Mouse (Mus musculus): ENCODE data around the gene Mindy3.
"Not testable (repeated sequence)": the region's sequence is repeated elsewhere in the genome, so short reads cannot be mapped to it uniquely, and the experiment has no call there.

Mindy3 gene

DNA sequence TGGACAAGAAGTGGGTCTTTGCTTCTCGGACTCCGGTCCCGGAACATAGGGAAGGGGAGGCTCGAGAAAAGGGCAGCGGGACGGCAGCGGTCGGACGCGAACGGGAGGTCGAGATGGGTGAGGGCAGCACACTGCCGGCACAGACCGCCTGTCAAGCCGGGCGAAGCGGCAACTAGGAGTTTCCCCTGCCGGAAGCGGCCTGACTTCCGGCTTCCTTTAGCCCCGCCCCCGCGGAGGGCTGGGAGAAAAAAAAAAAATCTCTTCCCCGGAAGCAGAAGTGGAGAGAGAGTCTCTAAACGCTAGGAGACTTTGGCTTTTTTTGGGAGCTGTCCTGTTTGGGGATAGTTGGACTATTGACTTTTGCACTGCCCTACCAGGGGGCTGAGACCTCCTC lies at the start of gene Mindy3:
TSS of gene Mindy3 (minus strand) at position 209 of the 394 bp plus-strand sequence.
- peak; percentile 91 for DNase-seq

- no peak for DNase-seq
These were observed 40.5 kb upstream of the Mindy3 start for GRCm38 (mm10) chr2:12459732-12460131.

DNA sequence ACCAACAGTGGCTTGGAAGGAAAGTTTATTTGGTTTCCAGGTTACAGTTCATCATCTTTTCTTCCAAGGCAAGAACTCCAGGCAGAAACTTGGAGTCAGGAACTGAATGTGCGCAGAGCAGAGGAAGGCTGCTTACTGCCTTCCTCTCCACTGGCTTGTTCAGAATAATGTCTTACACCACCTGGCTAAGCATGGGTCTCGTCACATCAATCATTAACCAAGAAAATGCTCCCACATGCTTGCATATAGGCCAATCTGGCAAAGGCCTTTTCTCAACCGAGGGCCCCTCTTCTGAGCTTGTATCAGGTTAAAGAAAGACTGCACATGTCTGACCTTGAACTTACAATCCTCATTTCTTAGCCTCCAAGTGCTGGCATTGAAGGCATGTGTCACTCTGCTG lies 30.8 kb upstream of the Mindy3 start:
- DNase-seq: no peak

GRCm38 (mm10) chr2:12440120-12440519 lies 20.9 kb upstream of the Mindy3 start:
- DNase-seq: no peak

GRCm38 (mm10) chr2:12439543-12439942 lies 20.3 kb upstream of the Mindy3 start:
- DNase-seq: no peak

- DNase-seq: no peak
These were observed 18.9 kb upstream of the Mindy3 start for GRCm38 (mm10) chr2:12438181-12438580.

DNA sequence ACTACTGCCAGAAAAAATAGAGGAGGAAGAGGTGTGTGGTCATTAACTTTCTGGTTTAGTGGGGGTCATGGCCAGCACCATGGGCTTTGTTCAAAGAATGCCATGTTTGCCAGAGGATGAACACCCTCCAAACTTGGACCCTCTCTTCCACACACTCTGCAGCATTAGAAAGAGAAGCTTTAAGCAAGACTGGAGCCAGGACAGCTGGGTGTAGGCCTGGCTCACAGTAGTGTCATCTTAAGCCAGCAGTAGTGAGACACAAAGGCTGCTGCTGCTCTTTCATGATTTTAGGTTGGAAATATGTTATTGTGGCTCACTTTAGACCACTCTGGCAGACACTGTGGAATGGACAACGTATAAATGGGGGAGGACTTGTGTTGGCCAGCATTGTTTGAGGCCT lies 12.8 kb upstream of the Mindy3 start:
- DNase-seq: no peak

DNA sequence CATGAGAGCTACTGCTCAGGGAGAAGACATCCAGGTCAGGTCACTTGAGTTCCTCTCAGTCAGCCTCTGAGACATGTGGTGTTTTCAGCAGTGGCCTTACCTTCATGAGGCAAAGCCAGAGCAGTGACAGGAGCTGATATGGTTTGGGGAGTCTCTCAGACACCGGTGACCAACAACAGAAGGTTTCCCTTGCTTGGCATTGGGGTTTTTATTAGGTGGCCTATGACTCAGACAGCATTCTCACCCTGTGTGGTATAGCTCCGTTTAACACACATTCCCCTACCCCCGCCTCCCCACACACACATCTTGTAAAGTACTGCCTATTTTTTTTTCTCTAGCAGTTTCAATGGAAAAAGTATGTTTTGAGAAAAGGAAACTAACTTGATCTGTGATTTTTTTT lies 5.1 kb upstream of the Mindy3 start:
- DNase-seq: no peak

- DNase-seq: not testable (repeated sequence)
These were observed 4.2 kb upstream of the Mindy3 start for GRCm38 (mm10) chr2:12423426-12423825.

GRCm38 (mm10) chr2:12418534-12419261 lies 572 bp downstream of the Mindy3 start:
- peak; percentile 25 for DNase-seq

GRCm38 (mm10) chr2:12418121-12418520 lies 1.1 kb downstream of the Mindy3 start:
- DNase-seq: peak; percentile 67

- DNase-seq: no peak
These were observed 7.0 kb downstream of the Mindy3 start for GRCm38 (mm10) chr2:12412309-12412708.

GRCm38 (mm10) chr2:12411129-12411528 lies 8.1 kb downstream of the Mindy3 start:
- no peak for DNase-seq

DNA sequence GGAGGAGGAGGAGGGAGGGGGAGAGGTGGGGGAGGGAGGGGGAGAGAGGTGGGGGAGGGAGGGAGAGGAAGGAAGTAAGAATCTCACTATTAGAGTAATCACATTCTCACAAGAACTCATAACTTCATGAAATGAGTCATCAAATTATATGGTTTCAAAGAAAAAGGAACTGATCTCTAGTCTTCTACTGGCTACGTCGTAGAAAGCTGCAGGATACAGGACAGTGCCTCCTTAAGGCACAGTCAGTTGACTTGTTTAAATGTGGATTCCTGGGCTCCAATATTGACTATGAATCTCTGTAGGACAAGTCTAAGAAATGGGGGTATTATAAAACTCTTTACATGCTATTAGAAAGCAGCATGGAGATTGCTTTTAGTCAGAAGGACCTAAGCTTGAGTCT lies 12.5 kb downstream of the Mindy3 start:
- no peak for DNase-seq

- no peak for DNase-seq
These were observed 16.8 kb downstream of the Mindy3 start for GRCm38 (mm10) chr2:12402469-12402868.

- DNase-seq: no peak
These were observed 18.1 kb downstream of the Mindy3 start for GRCm38 (mm10) chr2:12401137-12401536.

- DNase-seq: no peak
These were observed 30.2 kb downstream of the Mindy3 start for GRCm38 (mm10) chr2:12389028-12389427.

DNA sequence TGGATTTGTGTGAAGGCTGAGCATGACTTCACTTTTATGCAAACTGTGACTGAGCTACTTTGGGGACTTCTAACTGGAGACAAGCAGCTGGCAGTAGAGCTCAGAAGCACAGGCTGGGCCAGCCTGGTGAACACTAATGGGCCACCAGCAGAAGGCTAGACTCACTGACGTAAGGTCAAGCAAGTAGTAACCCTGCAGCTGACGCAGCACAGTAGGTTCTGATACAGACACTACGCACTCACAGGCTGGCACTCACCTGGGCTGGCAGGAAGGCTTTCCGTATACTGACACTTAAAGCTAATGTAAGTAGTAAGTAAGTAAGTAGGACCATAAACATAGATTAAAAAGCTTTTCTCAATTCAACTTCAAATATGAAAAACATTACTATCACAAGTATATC lies 30.7 kb downstream of the Mindy3 start:
- no peak for DNase-seq

DNA sequence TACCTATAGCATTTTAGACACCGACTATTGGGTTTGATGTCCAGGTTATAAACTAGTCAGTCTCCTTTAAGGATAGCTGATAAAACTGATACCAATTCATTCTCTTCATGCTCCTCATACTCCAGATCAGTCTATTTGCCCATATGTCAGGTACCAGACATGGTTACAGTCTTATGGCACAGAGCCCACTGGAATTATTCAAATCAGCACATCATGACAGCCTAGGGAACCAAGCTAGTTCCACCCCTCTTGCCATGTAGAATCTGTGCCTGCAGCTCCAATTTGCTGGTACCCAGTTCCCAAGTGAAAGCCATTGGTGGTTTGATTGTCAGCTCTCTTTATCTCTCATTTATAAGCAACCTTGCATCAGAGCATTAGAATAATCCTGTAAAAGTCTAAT lies 34.9 kb downstream of the Mindy3 start:
- DNase-seq: no peak

DNA sequence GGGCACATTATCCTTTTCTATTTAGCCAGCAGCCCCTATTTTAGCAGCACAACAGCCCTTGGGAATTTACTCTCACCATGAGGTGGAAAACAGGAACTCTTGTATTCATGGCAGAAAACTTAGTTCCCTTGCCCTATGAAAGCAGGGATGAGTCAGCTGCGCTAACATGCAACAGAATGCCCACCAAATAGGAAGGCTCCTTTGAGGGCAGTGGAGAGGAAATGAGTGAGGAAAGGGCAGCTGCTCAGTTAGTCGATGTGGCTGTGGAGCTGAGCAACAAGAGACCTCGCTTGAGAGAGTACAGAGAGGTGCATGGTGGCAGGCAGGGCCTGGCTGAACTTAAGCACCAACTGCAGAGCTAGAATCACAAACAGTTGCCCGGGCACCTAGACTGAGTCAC lies 36.6 kb downstream of the Mindy3 start:
- DNase-seq: no peak

GRCm38 (mm10) chr2:12380233-12380632 lies 39.0 kb downstream of the Mindy3 start:
- DNase-seq: no peak

DNA sequence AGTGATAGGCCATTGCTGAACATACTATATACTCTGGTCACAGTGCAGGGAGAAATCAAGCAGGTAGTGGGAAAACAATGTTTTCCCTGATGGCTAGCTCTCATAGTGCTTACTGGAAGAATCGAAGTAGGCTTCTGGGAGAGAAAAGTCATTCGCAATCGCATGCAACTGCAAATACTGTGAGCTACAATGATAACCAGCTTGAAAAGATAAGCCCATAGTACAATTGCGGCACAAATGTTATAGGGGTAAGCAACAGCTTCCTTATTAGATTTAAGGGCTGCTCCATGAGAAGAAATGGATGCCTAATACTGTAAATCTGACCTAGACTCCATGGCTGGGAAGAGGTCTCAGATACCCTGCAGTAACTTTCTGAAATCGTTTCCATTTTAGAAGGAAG lies 40.7 kb downstream of the Mindy3 start:
- DNase-seq: no peak

- DNase-seq: no peak
These were observed 42.2 kb downstream of the Mindy3 start for GRCm38 (mm10) chr2:12377024-12377423.

DNA sequence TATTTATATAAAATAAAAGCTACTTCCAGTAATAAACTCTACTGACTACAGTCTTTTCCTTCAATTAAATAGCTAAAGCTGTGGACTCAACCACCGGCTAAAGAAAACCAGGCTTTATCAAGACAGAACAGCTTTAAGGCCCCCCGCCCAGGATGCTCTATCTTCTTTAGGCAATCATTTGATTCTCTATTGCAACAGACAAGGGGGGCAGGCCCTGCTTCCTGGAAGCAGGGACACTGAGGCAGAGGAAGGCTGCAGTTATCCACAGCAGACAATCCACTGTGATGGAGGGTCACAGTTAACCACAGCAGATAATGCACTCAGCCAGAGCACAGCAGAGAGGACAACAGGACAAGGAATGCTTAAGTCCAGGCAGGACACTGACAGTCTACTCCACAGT lies 46.4 kb downstream of the Mindy3 start:
- peak; percentile 85 for DNase-seq

DNA sequence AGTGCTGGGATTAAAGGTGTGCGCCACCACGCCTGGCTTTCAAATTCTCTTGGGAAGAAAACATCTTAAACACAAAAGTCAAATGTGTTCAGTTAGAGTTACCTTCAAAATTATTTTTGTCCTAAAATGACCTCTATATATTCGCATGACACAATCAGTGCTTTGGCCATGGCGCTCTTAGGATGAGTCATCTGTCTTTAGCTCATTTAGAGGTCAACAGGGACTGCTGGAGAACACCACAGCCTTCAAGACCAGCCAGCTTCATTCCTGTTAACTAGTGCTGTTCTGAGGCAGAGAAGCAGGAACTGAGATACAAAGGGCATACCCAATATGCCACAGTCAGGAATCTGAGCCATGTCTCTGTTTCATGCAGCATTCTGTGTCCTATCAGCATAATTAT lies 47.9 kb downstream of the Mindy3 start:
- DNase-seq: no peak

All from liver (tissue).